Mouse (Mus musculus) limb, embryonic 14.5 days (tissue): ENCODE results near the gene Tmem100. TPM values are rescaled to one million over a fixed set of nuclear protein-coding genes. Genes with fewer than 3 reads are reported as not detected.

Source experiments
- ATAC-seq: fragments of 200-750 bp; cut with Nextera tagmentation; 2 replicates; pipeline ENCODE4 v1.8.0; 2017; ENCODE audit warnings: low read depth, moderate number of reproducible peaks, moderate TSS enrichment; ENCODE audit not compliant: low FRiP score
- DNase-seq: peaks from one replicate; pipeline ENCODE4 v3.0.0-alpha.2; 2015; ENCODE audit warnings: low spot score
- H3K27ac ChIP-seq: fragments of 300-500 bp; sonication (generic); replicated peaks from 2 replicates; pipeline ENCODE4 v1.5.1; 2014; ENCODE audit warnings: low read depth, mild to moderate bottlenecking, low read length, moderate library complexity, mixed read lengths
- H3K27me3 ChIP-seq: fragments of 300-500 bp; sonication (generic); 2 replicates; pipeline ENCODE4 v1.6.1; 2014; ENCODE audit warnings: low read length, mixed read lengths; ENCODE audit not compliant: control insufficient read depth, insufficient read depth
- H3K36me3 ChIP-seq: fragments of 300-500 bp; sonication (generic); 2 replicates; pipeline ENCODE4 v1.6.1; 2014; ENCODE audit warnings: mild to moderate bottlenecking, low read length, moderate library complexity, mixed read lengths; ENCODE audit not compliant: control insufficient read depth, insufficient read depth
- H3K4me1 ChIP-seq: fragments of 300-500 bp; sonication (generic); 2 replicates; pipeline ENCODE4 v1.6.1; 2014; ENCODE audit warnings: antibody characterized with exemption, low read length, mixed read lengths; ENCODE audit not compliant: control insufficient read depth, insufficient read depth
- H3K4me2 ChIP-seq: fragments of 300-500 bp; sonication (generic); replicated peaks from 2 replicates; pipeline ENCODE4 v1.6.1; 2014; ENCODE audit warnings: low read depth, mild to moderate bottlenecking, low read length, moderate library complexity; ENCODE audit not compliant: severe bottlenecking
- H3K4me3 ChIP-seq: fragments of 300-500 bp; sonication (generic); replicated peaks from 2 replicates; pipeline ENCODE4 v1.5.1; 2014; ENCODE audit warnings: low read length
- H3K9ac ChIP-seq: fragments of 300-500 bp; sonication (generic); 2 replicates; pipeline ENCODE4 v1.6.1; 2014; ENCODE audit warnings: mild to moderate bottlenecking, low read depth, low read length, moderate library complexity; ENCODE audit not compliant: severe bottlenecking
- H3K9me3 ChIP-seq: fragments of 300-500 bp; sonication (generic); 2 replicates; pipeline ENCODE4 v1.6.1; 2016; ENCODE audit warnings: low read length; ENCODE audit not compliant: control insufficient read depth
- POLR2A ChIP-seq: fragments of 200-500 bp; IDR thresholded peaks from 2 replicates; pipeline ENCODE4 v1.8.0; 2012; ENCODE audit warnings: inconsistent platforms, mild to moderate bottlenecking, moderate library complexity, borderline replicate concordance; ENCODE audit not compliant: insufficient read depth, insufficient read length; ENCODE audit errors: extremely low read depth
- whole genome bisulfite sequencing: fragments of 180-500 bp; shearing (Covaris S2); extraction: QIAGEN DNeasy Blood & Tissue Kit; methylation state at CpG from one replicate; pipeline ENCODE4 v1.1.7; 2014; 5-methylcytosine and 5-hydroxymethylcytosine counted together
- polyA plus RNA-seq, 2 experiments: library from polyadenylated mRNA; depleted of rRNA in 1 of 2; stranded (reverse) in 1 of 2; unstranded in 1 of 2; fragments of >200 nt; fragmentation: Nextera tagmentation in 1 of 2; extraction: Ambion mirVana in 1 of 2; gene quantifications; 2 replicates each; pipeline versions ENCODE4 v1.2.1 to v1.2.3; 2012 to 2014

Tmem100 gene
- polyA plus RNA-seq, 2 experiments, result 16.4 to 23.9 TPM

- no peak overlapping the region for H3K9ac ChIP-seq
- no peak overlapping the region for H3K27ac ChIP-seq
- H3K4me2 ChIP-seq, result no peak overlapping the region
- TF ChIP-seq POLR2A, result no peak
- H3K9me3 ChIP-seq, result no peaks in the 10 kb centered on the region
- H3K4me1 ChIP-seq, result no peaks in the 10 kb centered on the region
- no peak for ATAC-seq
- DNase-seq, result no peak
- H3K4me3 ChIP-seq, result no peak overlapping the region
- no peaks in the 10 kb centered on the region for H3K27me3 ChIP-seq
- no peaks in the 10 kb centered on the region for H3K36me3 ChIP-seq
Observed at GRCm38 (mm10) chr11:90059241-90059640, 29.1 kb downstream of the Tmem100 start.

GRCm38 (mm10) chr11:90062657-90063056 is 32.5 kb downstream of the Tmem100 start:
- Histone ChIP-seq H3K4me3 (no peak overlapping the region), H3K36me3 (no peaks in the 10 kb centered on the region), H3K9me3 (no peaks in the 10 kb centered on the region), H3K9ac (no peak overlapping the region), H3K27ac (no peak overlapping the region), H3K27me3 (no peaks in the 10 kb centered on the region), H3K4me2 (no peak overlapping the region), H3K4me1 (peaks cover 4% of the 10 kb centered on the region; the same call in 1 of the 2 replicates)
- no peak for TF ChIP-seq POLR2A
- ATAC-seq (no peak), DNase-seq (no peak)
- 56% methylated on average over 3 of the region's 3 CpGs for WGBS

GRCm38 (mm10) chr11:90066405-90067250 is 36.5 kb downstream of the Tmem100 start:
- WGBS, result 56% methylated on average over 23 of the region's 23 CpGs
- no peak for TF ChIP-seq POLR2A
- Histone ChIP-seq H3K4me1 (peaks cover 4% of the 10 kb centered on the region; the same call in 1 of the 2 replicates), H3K27me3 (no peaks in the 10 kb centered on the region), H3K9me3 (no peaks in the 10 kb centered on the region), H3K4me3 (no peak overlapping the region), H3K9ac (no peak overlapping the region), H3K27ac (no peak overlapping the region), H3K4me2 (no peak overlapping the region), H3K36me3 (no peaks in the 10 kb centered on the region)
- DNase-seq (no peak), ATAC-seq (no peak)

- DNase-seq, result no peak
- no peak overlapping the region for H3K4me2 ChIP-seq
- no peaks in the 10 kb centered on the region for H3K36me3 ChIP-seq
- no peaks in the 10 kb centered on the region for H3K9me3 ChIP-seq
- H3K4me3 ChIP-seq, result no peak overlapping the region
- TF ChIP-seq POLR2A, result no peak
- H3K27me3 ChIP-seq, result no peaks in the 10 kb centered on the region
- 10% methylated on average over 9 of the region's 9 CpGs for WGBS
- no peak overlapping the region for H3K9ac ChIP-seq
- H3K4me1 ChIP-seq, result no peaks in the 10 kb centered on the region
- no peak overlapping the region for H3K27ac ChIP-seq
- no peak for ATAC-seq
Observed at GRCm38 (mm10) chr11:90071747-90072146, 41.6 kb downstream of the Tmem100 start.

GRCm38 (mm10) chr11:90073201-90073600 is 43.1 kb downstream of the Tmem100 start:
- Histone ChIP-seq H3K4me3 (no peak overlapping the region), H3K9me3 (no peaks in the 10 kb centered on the region), H3K4me2 (no peak overlapping the region), H3K27ac (no peak overlapping the region), H3K9ac (no peak overlapping the region), H3K36me3 (no peaks in the 10 kb centered on the region), H3K27me3 (no peaks in the 10 kb centered on the region), H3K4me1 (no peaks in the 10 kb centered on the region)
- WGBS, result 74% methylated on average over 5 of the region's 5 CpGs
- no peak for TF ChIP-seq POLR2A
- DNase-seq (no peak), ATAC-seq (no peak)
